Mouse (Mus musculus): ENCODE measurements around the gene Dgat2l6. TPM values are rescaled to one million over a fixed set of nuclear protein-coding genes. Genes with fewer than 3 reads are reported as not detected.

The Dgat2l6 gene
- not detected for polyA plus RNA-seq (2017; shearing (Covaris generic))

- no peak for ATAC-seq
Observed at GRCm38 (mm10) chrX:100524471-100524870, at the start of gene Dgat2l6. Dgat2l6 (plus strand) TSS chrX:100524838.

DNA sequence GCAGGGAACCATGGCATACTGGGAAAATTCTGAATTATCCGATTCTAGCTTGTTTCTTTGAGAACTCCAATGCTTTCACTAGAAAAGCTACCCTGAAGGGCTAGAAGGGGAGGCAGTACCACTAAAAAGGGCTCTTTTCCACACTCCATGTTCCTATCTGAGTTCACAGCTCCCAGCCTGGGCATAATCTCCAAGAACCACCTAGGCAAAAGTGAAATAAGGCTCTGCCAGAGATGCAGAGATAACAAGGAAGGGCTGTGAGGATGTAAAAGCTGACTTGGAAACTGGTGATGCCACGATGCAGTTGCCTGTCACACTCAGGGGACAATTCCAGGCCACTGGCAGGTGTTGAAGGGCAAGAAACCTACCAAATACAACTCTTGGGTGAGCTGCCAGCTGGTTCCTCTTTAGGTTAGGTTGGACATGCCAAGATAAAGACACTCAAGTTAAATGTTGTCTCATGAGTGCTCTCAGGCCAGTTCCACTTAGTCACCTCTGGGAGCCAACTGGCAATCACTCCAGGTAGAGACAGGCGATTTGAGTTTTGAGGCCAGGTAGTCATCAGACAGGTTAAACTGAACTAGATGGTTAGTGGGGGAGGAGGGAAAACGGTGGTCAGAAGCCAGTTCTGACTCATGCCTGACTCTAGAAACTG lies 48.9 kb upstream of the Dgat2l6 start:
- ATAC-seq, result no peak

- peak; percentile 96 for ATAC-seq
Observed at GRCm38 (mm10) chrX:100480317-100480716, 44.3 kb upstream of the Dgat2l6 start.

GRCm38 (mm10) chrX:100493500-100494067 lies 31.1 kb upstream of the Dgat2l6 start:
- ATAC-seq, result peak; percentile 21

DNA sequence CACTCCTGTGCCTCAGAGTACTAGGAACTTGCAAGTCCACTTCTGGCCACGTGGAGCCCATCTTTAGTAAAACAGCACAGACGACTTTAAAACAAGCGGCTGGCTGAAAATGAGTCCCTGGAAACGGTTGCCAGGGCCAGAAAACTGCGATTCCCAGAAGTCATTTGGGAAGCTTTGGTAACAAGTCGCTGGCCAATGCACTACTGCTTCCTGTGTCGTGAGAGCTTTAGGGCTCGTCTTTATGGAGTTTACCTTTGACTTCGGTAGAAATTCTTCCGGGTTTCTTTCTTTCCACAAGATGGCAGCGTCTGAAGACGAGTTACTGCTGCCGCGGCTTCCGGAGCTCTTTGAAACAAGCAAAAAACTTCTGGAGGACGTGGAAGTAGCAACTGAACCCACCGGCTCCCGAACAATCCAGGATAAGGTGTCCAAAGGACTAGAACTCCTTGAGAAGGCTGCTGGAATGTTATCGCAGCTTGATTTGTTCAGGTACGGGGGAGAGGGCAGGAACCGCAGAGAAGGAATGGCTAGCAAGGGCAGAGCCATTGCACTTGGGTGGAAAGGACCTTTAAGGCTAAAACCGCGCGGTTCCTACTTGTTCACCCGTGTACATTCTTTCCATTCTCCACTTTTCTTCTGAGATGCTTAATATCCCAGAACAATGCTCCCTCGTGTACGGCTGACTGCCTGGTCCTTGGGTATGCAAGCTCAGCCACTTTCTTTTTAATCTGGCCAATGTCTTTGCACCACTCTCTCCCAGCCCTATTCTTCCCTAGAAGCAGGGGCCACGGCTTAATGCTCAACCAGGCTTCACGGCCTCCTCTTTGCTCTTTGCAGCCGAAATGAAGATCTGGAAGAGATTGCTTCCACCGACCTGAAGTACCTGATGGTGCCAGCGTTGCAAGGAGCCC lies 30.3 kb upstream of the Dgat2l6 start, which contains the start of gene Igbp1:
Gene Igbp1, plus strand, starts transcription at position 224 of the 911 bp plus-strand sequence.
- ATAC-seq, result peak; percentile 97

GRCm38 (mm10) chrX:100504175-100504851 lies 20.3 kb upstream of the Dgat2l6 start:
- ATAC-seq, result peak; percentile 68

DNA sequence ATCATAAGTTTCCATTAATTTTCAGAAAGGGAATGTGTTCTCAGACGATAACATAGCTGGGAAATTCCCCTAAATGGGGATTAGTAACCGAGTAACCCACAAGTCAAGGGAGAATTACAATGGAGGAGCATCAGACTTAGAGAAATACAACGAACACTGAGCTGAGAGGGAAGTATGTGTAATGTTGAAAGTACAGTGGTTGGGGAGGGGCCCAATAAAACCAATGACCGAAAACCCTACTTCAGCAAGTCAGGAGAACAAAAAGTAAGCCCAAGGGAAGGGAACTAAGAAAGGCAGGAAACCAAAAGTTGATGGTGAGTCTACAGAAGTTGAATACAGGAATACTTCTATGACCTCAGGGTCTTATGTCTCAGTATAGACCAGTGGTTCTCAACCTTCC lies 16.5 kb upstream of the Dgat2l6 start:
- no peak for ATAC-seq

DNA sequence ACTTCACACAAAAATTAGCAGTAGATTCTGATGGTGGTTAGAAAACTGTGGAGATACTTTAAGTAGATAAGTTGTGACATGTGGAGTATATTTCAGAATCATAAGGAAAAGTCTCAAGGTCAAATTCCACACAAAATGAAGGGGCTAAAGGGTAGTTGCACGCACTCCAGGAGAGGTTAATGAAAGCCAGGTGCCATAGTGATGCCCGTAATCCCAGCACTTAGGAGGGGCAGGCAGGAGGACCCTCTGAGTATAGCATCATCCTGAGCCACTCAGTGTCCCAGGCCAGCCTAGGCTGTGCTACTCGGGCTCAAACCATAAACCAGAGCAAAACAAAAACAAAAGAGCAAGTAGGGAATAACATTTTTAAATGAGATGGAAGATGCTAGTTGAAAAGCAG lies 14.7 kb upstream of the Dgat2l6 start:
- ATAC-seq, result no peak

GRCm38 (mm10) chrX:100516683-100517082 lies 8.0 kb upstream of the Dgat2l6 start:
- ATAC-seq, result no peak

DNA sequence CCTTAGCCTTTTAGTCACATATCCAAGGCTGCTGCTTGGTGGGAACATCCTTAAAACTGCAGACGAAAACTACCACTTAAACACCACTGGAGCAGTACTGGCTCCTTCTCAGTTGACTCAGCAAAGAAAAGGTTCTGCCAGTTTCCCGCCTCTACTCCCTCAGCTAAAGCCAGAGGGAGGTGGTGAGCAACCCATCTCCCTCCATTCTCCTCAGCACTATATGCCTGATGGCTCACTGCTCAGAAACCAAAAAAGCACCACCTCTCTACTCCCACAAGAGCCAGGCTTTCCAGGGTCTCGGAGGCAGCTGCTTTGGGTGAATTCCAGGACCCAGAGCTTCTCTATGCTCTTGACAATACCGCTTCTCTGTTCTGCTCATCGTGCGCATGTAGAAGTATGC lies 7.0 kb upstream of the Dgat2l6 start:
- ATAC-seq, result no peak

GRCm38 (mm10) chrX:100518532-100518931 lies 6.1 kb upstream of the Dgat2l6 start:
- ATAC-seq, result no peak

DNA sequence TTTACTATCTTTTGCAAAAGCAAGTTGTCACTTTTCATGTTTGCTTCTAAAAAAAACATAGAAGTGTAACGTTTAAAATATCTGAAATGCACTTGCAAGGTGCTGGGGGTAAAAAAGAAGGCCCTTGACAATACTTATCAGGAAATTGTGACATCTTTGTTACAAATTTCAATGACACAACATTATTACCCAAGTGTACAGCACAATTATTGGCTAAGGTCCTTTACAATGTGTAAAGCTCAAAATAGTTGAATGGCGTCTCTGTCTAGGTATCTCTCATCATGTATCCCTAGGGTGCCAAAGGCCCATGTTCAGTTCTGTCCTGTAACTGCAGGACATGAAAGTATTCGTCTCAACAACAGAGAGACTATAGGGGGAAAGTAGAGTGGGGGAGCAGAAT lies 31.4 kb downstream of the Dgat2l6 start:
- ATAC-seq, result no peak

GRCm38 (mm10) chrX:100565696-100566095 lies 41.1 kb downstream of the Dgat2l6 start:
- no peak for ATAC-seq

DNA sequence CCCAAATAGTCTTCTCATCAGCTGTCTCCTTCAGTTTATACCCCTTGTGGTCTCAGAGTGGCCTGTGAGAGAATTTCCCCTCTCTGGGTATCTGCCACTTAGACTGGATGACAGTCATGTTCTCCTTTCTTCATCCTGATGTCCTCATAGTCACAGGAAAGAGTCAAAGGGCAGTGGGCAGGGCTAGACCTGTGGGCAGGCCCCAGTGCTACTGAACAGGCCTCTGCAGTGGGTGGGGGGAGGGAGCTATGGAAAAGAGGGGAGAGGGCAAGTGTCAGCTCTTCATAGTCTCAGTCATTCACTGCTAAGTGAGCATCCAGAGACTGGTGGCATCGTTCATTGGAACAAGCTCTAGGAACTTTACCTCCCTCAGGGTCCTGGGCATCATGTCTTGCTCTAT lies 47.3 kb downstream of the Dgat2l6 start, which contains the start of gene Awat1:
Gene Awat1, plus strand, starts transcription at position 301 of the 400 bp plus-strand sequence.
- no peak for ATAC-seq

GRCm38 (mm10) chrX:100594791-100595190 lies 70.2 kb downstream of the Dgat2l6 start, which contains the start of gene P2ry4:
P2ry4 (minus strand) TSS chrX:100594869.
- no peak for ATAC-seq

Other genes starting within 250 kb of the Dgat2l6 start
- gene Otud6a, start 95.8 kb upstream of the Dgat2l6 start, polyA plus RNA-seq (2017; shearing (Covaris generic)), result not detected
- under 1 TPM in 1 of 2 experiments, not detected in 1; 0.90 TPM for gene Awat2, start 82.1 kb upstream of the Dgat2l6 start, polyA plus RNA-seq (2017; shearing (Covaris generic))
- 100 to 1,000 TPM in 1 of 2 experiments, 10 to 100 TPM in 1; 94.8 to 103 TPM for gene Igbp1, start 30.5 kb upstream of the Dgat2l6 start, polyA plus RNA-seq (2017; shearing (Covaris generic))
- gene Awat1, start 47.4 kb downstream of the Dgat2l6 start, polyA plus RNA-seq (2017; shearing (Covaris generic)), result not detected
- gene P2ry4, start 70.0 kb downstream of the Dgat2l6 start, polyA plus RNA-seq (2017; shearing (Covaris generic)), result not detected
- not detected for gene Arr3, start 80.7 kb downstream of the Dgat2l6 start, polyA plus RNA-seq (2017; shearing (Covaris generic))
- 1 to 10 TPM; 5.2 to 7.3 TPM for gene Kif4, start 100.9 kb downstream of the Dgat2l6 start, polyA plus RNA-seq (2017; shearing (Covaris generic))
- 10 to 100 TPM; 53.6 to 73.1 TPM for gene Pdzd11, start 101.7 kb downstream of the Dgat2l6 start, polyA plus RNA-seq (2017; shearing (Covaris generic))
- gene Gdpd2, start 205.0 kb downstream of the Dgat2l6 start, polyA plus RNA-seq (2017; shearing (Covaris generic)), result not detected
- 1 to 10 TPM; 1.9 to 2.3 TPM for gene Dlg3, start 242.9 kb downstream of the Dgat2l6 start, polyA plus RNA-seq (2017; shearing (Covaris generic))

Data from activated CD4-positive, CD25-positive, alpha-beta regulatory T cell, adult 4 months (primary cell).